Mouse (Mus musculus) lung, postnatal 0 days (tissue): ENCODE measurements at regions not wholly inside any gene's neighbourhood (a gene's known extent, or its start where the extent isn't known, plus 50 kb on each side); places are given as distances from the start of the nearest gene placed in this dataset.

Source experiments
- CTCF ChIP-seq: IDR thresholded peaks from 2 replicates; pipeline ENCODE4 v1.5.1; 2016; ENCODE audit warnings: antibody characterized with exemption, mild to moderate bottlenecking
- EP300 ChIP-seq: IDR thresholded peaks from 2 replicates; pipeline ENCODE4 v1.6.1; 2016; ENCODE audit warnings: antibody characterized with exemption, mild to moderate bottlenecking, control low read depth

GRCm38 (mm10) chr8:31315359-31315705, 2113.2 kb upstream of the 5930422O12Rik start:
- TF ChIP-seq CTCF (no peak), EP300 (no peak)
